Mouse (Mus musculus) urinary bladder, adult 18-20 months (tissue): Measurements from ENCODE around the gene Lama5.

Source experiments
- DNase-seq, 2 experiments: peaks; one replicate each; pipeline ENCODE4 v3.0.0; 2022; ENCODE audit warnings: low spot score in 2 of 2, mixed read lengths in 2 of 2

Lama5 gene

DNA sequence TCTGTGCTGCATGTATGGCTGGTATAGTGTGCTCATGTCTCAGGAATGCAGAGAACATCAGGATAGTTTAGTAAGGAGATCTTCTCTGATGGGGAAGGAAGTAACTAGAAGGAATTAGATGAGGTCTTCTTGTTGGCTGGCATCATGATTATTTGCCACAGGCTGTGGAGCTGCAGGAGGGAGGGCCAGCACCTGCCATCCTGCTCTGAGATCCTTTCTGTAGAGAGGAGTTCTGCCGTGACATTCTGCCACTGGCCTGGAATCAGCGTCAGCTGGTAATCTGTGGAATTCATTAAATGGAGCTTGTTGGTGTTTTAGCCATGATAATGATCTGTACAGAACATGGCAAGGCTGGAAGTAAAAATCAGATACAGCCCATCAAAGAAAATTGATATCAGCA lies 79.6 kb downstream of the Lama5 start:
- DNase-seq = no peak

DNA sequence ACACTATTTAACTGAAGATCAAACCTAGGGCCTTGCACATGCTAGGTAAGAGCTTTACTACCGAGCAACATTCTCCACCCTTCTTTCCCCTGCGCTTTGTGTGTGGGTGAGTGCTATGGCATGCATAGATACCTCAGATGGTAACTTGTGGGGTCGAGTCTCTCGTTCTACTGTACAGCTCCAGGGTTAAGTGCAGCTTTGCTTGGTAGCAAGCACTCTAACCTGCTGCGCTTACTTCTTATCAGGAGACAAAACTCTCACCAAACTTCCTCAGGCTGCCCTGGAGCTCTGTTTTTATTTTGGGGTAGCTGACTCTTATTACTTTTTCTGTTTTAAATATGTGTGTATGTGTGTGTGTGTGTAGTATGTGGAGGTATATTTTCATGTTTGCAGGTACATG lies 90.2 kb downstream of the Lama5 start:
- no peak for DNase-seq

DNA sequence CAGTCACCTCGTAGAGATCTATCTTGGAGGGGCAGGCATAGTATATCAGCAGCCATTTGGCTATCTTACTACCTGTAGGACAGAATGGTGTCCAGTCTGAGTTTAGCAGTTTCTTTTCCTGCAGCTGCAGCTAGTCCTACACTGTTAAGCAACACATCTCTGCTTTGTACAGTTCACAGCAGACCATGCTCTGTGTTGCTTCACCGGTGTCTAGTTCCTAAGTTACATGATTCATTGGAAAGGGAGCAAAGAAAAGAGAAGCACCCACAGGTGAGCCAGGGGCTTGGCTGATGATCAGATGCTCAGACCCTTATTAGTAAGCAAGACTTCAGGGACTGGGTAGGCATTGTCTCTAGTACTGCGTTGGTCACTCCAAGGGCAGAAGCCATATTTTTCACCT lies 91.7 kb downstream of the Lama5 start:
- DNase-seq = no peak

DNA sequence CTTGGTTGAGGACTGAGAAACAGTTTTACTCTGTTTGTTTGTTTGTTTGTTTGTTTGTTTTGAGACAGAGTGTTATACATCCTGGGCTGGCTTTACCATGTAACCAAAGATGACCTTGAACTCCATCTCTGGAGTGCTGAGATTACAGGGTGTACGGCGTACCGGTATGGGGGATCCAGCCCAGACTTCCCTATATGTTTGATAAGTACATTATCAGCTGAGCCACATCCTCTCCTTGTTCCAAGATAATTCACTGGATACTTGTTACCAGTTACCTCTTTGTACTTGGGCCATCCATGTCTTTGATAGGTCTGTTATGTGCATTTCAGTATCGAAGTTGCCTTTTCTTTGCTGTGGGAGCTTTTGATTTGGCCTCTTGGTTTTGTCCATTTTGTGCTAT lies 92.4 kb downstream of the Lama5 start:
- no peak for DNase-seq

DNA sequence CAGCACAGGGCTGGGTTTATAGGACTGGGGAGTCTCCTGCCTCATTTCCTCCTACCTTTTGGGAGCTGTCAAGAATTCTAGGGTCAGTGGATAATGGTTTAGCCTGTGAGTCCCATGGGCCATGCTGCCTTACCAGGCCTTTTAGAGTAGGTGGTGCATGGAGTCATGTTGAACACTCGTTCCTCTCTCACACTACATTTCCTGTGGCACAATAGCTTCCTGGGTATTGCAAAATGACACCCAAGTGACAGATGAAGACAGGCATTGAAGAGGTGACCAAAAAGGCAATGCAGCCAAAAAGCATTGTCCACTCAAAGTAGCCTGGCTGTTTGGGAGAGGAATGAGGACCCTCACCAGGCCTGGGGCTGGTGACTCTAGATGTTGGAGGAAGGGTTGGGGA lies 98.0 kb downstream of the Lama5 start:
- DNase-seq = no peak
